Mouse (Mus musculus): ENCODE measurements around the gene Ablim1.

GRCm38 (mm10) chr19:57356273-57356672 lies 41.6 kb upstream of the Ablim1 start:
- no peak for TF ChIP-seq CTCF (IDR thresholded peaks at IDR 0.05)
- no peak for TF ChIP-seq POLR2A (IDR thresholded peaks at IDR 0.05; ENCODE audit: insufficient read depth, low read depth, low read length)

All from heart, adult 2 months (tissue).